Mouse (Mus musculus) C2C12 (cell line): ENCODE results near the gene Ikzf3. TPM values are rescaled to one million over a fixed set of nuclear protein-coding genes. Genes with fewer than 3 reads are reported as not detected.

Experiments used
- H3K27me3 ChIP-seq: one replicate; pipeline ENCODE4 v1.6.1; 2011; ENCODE audit not compliant: control insufficient read depth, insufficient read depth, insufficient read length
- H3K36me3 ChIP-seq: one replicate; pipeline ENCODE4 v1.6.1; 2011; ENCODE audit not compliant: control insufficient read depth, insufficient read depth
- H3K4me3 ChIP-seq: one replicate; pipeline ENCODE4 v1.5.1; 2011; ENCODE audit warnings: mild to moderate bottlenecking, control low read depth; ENCODE audit not compliant: poor library complexity, insufficient read depth, severe bottlenecking
- H3K79me2 ChIP-seq: one replicate; pipeline ENCODE4 v1.6.1; 2011; ENCODE audit not compliant: control insufficient read depth, insufficient read depth
- H3K79me3 ChIP-seq: one replicate; pipeline ENCODE4 v1.6.1; 2011; ENCODE audit warnings: low read depth, control low read depth
- H3ac ChIP-seq: one replicate; pipeline ENCODE3; 2011; ENCODE audit warnings: low read depth; ENCODE audit not compliant: control insufficient read depth, insufficient read length
- CEBPB ChIP-seq: IDR thresholded peaks from one replicate; pipeline ENCODE4 v1.6.1; 2011; ENCODE audit warnings: low read depth, mild to moderate bottlenecking, control low read depth, moderate library complexity
- CTCF ChIP-seq: IDR thresholded peaks from one replicate; pipeline ENCODE4 v1.5.1; 2011; ENCODE audit not compliant: control insufficient read depth, insufficient read depth, insufficient read length
- FOSL1 ChIP-seq: IDR thresholded peaks from one replicate; pipeline ENCODE4 v1.8.0; 2011; ENCODE audit warnings: mild to moderate bottlenecking, low read length; ENCODE audit not compliant: poor library complexity, insufficient read depth, severe bottlenecking
- MAX ChIP-seq: IDR thresholded peaks from one replicate; pipeline ENCODE4 v1.6.1; 2011; ENCODE audit warnings: mild to moderate bottlenecking, control low read depth
- MYOD1 ChIP-seq: IDR thresholded peaks from one replicate; pipeline ENCODE4 v1.6.1; 2011; ENCODE audit warnings: low read depth; ENCODE audit not compliant: control insufficient read depth, insufficient read length
- MYOG ChIP-seq: IDR thresholded peaks from one replicate; pipeline ENCODE4 v1.6.1; 2011; ENCODE audit not compliant: control insufficient read depth, insufficient read length; ENCODE audit errors: extremely low read depth
- USF1 ChIP-seq: IDR thresholded peaks from one replicate; pipeline ENCODE4 v1.6.1; 2011; ENCODE audit warnings: low read depth, mild to moderate bottlenecking, control low read depth, moderate library complexity
- polyA plus RNA-seq: library from polyadenylated mRNA; unstranded; fragments of >200 nt; fragmentation: generic; extraction: Trizol; gene quantifications from one replicate; pipeline ENCODE4 v1.2.1, GENCODE M21; 2012; ENCODE audit warnings: missing spikeins

Ikzf3 gene
- polyA plus RNA-seq, 1 experiment: not detected

DNA sequence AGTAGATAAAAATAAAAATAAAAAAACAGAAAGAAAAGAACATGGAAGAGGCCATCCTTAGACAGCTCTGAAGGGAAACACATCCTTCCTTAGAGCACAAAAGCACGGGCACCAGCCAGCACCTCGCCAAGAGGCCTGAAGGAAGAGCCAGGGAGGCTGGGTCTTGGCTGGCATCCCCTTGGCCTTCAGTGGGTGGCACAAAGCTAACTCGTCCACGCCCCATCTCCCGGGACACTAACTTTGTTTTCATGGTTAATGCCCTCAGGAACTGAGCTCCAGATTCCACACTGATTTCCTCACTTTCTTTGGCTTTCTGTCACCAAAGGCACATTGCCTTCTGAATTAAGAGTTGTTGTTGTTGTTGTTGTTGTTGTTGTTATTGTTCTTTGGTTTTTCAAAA is 31.9 kb upstream of the Ikzf3 start:
- Histone ChIP-seq H3K79me3 (no peaks in the 10 kb centered on the region), H3K79me2 (no peaks in the 10 kb centered on the region), H3K36me3 (peaks cover 4% of the 10 kb centered on the region), H3K4me3 (no peak overlapping the region), H3ac (no peak overlapping the region), H3K27me3 (peaks cover 1% of the 10 kb centered on the region)
- TF ChIP-seq MYOG (no peak), MAX (no peak), CTCF (no peak), FOSL1 (no peak), MYOD1 (no peak), CEBPB (no peak)

- no peak overlapping the region for H3K4me3 ChIP-seq
These were observed 23.6 kb upstream of the Ikzf3 start for GRCm38 (mm10) chr11:98569461-98569860.

DNA sequence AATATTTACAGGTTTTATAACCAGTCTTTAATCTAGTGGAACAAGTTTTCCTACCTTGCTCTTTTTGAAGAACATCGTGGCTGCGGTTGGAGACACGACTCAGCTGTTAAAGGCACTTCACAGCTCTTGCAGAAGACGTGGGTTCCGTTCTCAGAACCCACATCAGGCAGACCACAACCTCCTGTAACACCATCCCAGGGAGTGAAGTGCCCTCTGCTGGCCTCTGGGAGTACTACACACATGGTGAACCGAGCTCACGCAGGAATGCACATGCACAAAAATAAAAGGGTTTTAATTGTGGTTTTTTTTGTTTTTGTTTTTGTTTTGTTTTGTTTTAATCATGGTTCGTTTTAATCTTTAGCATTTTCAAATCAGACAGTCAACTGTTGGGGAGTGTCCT is 22.5 kb upstream of the Ikzf3 start:
- H3ac ChIP-seq: no peak overlapping the region
- no peaks in the 10 kb centered on the region for H3K79me2 ChIP-seq
- no peak for TF ChIP-seq CEBPB
- no peak for TF ChIP-seq FOSL1
- TF ChIP-seq MAX: no peak
- TF ChIP-seq USF1: no peak
- no peak for TF ChIP-seq MYOG
- TF ChIP-seq MYOD1: no peak
- no peak for TF ChIP-seq CTCF
- no peaks in the 10 kb centered on the region for H3K36me3 ChIP-seq
- H3K27me3 ChIP-seq: peaks cover 61% of the 10 kb centered on the region
- H3K4me3 ChIP-seq: no peak overlapping the region
- no peaks in the 10 kb centered on the region for H3K79me3 ChIP-seq

More at GRCm38 (mm10) chr11:98569461-98569860, 23.6 kb upstream of the Ikzf3 start:
- peaks cover 51% of the 10 kb centered on the region for H3K27me3 ChIP-seq
- H3K79me2 ChIP-seq: no peaks in the 10 kb centered on the region
- no peaks in the 10 kb centered on the region for H3K79me3 ChIP-seq
- no peak overlapping the region for H3ac ChIP-seq
- TF ChIP-seq CEBPB (no peak), MYOG (no peak), MYOD1 (no peak), USF1 (no peak), CTCF (no peak), FOSL1 (no peak), MAX (no peak)
- no peaks in the 10 kb centered on the region for H3K36me3 ChIP-seq

GRCm38 (mm10) chr11:98563921-98564414 is 18.1 kb upstream of the Ikzf3 start:
- Histone ChIP-seq H3ac (no peak overlapping the region), H3K27me3 (peaks cover 71% of the 10 kb centered on the region), H3K4me3 (no peak overlapping the region), H3K79me3 (no peaks in the 10 kb centered on the region), H3K36me3 (no peaks in the 10 kb centered on the region), H3K79me2 (no peaks in the 10 kb centered on the region)
- TF ChIP-seq CEBPB (no peak), USF1 (no peak), FOSL1 (no peak), MYOD1 (no peak), MYOG (no peak)

GRCm38 (mm10) chr11:98563025-98563424 is 17.2 kb upstream of the Ikzf3 start:
- Histone ChIP-seq H3K79me3 (no peaks in the 10 kb centered on the region), H3K36me3 (no peaks in the 10 kb centered on the region), H3K27me3 (peaks cover 79% of the 10 kb centered on the region), H3K79me2 (no peaks in the 10 kb centered on the region), H3ac (no peak overlapping the region), H3K4me3 (no peak overlapping the region)
- TF ChIP-seq MAX (no peak), MYOG (no peak), FOSL1 (no peak), CTCF (no peak), USF1 (no peak), MYOD1 (no peak), CEBPB (no peak)

DNA sequence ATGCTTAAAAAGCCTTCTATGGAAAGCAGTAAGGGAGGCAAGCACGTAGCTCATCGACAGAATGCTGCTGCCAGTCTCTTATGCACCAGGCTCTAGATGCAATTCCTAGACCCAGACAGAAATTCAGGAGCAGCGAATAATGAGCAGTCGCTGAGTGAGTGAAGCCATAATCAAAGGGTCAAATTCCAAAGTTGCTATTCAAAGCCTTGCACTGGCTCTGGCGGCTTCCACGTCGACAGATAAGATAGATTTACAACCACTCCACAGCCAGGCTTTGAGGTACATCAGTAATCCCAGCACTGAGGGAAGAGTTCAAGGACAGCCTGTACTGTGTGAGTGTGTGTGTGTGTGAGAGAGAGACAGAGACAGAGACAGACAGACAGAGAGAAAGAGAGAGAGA is 15.1 kb upstream of the Ikzf3 start:
- Histone ChIP-seq H3K27me3 (peaks cover 75% of the 10 kb centered on the region), H3K79me3 (no peaks in the 10 kb centered on the region), H3K36me3 (no peaks in the 10 kb centered on the region), H3ac (no peak overlapping the region), H3K79me2 (no peaks in the 10 kb centered on the region), H3K4me3 (no peak overlapping the region)
- TF ChIP-seq MYOD1 (no peak), CEBPB (no peak), CTCF (no peak), FOSL1 (no peak), MAX (no peak), MYOG (no peak), USF1 (no peak)
